Mouse (Mus musculus) E14TG2a.4 (cell line): ENCODE data around the gene Tcf7l2.

Experiments used
- CTCF ChIP-seq: conservative IDR thresholded peaks from 2 replicates; pipeline ENCODE4 v1.5.1; 2014; ENCODE audit warnings: low read length
- NANOG ChIP-seq: IDR thresholded peaks from 2 replicates; pipeline ENCODE4 v1.6.1; 2014; ENCODE audit warnings: borderline replicate concordance, low read length, mixed read lengths

DNA sequence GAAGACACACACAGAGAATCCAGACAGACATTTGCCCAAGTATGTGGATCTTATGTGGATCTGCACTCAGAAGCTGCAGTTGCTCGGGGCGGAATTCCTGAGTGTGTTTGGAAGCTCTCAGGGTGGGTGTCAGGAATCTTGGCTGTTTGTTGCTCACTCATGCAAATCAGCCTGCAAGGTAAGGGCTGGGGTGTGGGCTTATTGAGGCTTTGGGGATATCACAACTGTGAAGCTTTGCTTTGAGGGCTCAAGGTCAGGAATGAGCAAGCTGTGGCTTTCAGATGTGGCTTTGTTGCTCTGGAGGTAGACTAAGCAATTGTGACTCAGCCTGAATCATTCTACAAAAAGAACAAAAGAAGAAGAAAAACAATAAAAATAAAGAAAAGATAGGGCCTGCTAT, 28.9 kb upstream of the Tcf7l2 start:
- TF ChIP-seq CTCF (no peak), NANOG (peak; percentile 69)
